Mouse (Mus musculus) retina, adult 2 months (tissue): Measurements from ENCODE around the gene Bcdin3d.
A peak's percentile ranks its signal among the peaks of the same experiment; 100 is the strongest.
"Not testable (repeated sequence)": the region's sequence is repeated elsewhere in the genome, so short reads cannot be mapped to it uniquely, and the experiment has no call there.

ENCODE experiments used
- DNase-seq: peaks from one replicate; pipeline ENCODE4 v3.0.0-alpha.2; 2012; ENCODE audit warnings: low read depth, low spot score

Gene Bcdin3d

GRCm38 (mm10) chr15:99473801-99474575 is 542 bp downstream of the Bcdin3d start:
- no peak for DNase-seq

DNA sequence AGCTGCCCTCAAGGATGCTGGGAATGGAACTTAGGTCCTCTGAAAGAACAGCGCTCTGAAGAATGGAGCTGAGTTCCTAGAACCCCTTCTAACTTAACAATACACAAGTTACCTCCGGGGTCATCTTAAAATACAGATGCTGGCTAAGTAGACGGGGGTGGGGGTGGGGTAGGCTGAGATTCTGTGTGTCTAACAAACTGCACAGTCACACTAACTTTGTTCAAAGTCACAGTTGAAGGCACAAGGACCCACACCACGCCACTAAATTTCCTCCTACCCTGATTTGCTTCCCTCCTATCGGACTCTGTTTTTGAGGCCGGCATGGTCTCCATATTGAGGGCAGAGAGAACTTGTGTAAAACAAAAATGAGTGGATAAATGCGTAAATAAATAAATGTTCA is 1.6 kb downstream of the Bcdin3d start:
- DNase-seq, result no peak

DNA sequence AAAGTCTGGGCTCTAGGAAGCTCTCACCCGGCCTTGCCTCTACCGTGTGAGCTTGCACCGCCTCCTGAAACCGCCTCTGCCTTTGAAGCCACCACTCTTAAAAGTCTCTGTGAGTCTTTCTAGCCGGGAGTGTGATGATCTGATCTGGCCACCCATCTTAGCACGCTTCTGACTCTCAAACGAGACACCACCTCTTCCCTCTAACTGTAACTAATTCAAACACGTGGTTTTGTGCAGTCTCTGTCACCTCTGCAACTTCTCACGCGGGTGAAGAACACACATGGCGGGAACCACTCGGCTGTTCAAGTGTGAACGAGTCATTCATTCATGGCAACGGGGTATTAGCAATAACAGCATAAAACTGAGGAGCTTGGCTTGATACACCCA is 2.9 kb downstream of the Bcdin3d start:
- DNase-seq, result no peak

GRCm38 (mm10) chr15:99470971-99471676 is 3.4 kb downstream of the Bcdin3d start:
- no peak for DNase-seq

DNA sequence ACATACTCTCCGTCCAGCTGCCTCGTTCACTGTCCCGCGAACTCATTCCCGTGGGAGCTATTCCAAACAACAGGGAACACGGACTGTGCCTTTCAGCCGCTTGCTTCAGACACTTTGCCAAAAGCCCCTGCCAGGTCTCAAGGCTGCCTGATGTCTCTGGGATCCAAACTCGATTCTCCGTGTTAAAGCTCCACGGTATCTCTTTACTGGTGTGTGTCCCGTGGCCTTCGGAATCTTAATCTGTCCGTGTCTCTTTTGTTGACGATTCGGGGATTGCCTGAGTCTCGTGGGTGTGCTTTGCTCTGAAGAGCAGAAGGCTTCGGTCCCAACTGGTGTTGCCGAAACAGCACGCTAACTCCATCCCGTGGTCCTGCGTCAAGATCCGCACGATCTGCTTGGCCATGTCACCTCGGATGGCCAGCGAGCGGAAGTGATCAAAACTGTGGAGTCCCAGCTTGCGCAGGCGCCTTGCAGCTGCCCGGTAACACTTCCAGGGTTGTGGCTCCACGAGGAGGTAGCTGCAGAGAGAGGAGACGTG is 4.2 kb downstream of the Bcdin3d start:
- no peak for DNase-seq

DNA sequence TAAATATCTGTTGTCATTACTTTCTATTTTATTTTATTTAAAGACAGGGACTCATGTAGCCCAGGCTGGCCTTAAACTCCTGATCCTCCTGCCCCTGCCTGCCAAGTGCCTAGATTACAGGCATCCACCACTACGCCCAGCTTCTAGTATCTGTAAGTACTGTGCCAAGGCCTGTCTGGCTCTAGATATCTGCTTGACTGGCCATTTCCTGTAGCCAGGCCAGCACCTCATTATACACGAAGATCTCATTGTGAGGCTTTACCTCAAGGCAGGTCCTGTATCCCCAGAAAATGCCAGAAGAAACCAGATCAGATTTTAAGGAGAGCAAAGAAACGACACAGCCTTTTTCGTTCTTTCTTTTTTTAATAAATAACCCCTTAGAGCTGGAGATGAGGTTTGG is 4.8 kb downstream of the Bcdin3d start:
- no peak for DNase-seq

DNA sequence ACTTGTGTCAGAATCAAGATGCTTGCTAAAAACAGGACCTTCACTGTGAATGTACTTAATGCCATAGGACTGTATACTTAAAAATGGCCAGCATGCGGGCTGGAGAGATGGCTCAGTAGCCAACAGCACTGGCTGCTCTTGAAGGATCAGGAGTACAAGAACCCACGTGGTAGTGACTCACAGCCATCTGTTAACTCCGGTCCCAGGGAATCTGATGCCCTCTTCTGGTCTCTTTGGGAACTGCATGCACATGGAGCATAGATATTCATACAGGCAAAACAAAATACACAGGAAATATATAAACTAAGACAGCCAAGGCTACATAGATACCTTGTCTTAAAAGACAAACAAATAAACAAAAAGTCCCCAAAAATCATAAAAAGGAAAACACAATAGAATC is 5.5 kb downstream of the Bcdin3d start:
- peak; percentile 59 for DNase-seq

DNA sequence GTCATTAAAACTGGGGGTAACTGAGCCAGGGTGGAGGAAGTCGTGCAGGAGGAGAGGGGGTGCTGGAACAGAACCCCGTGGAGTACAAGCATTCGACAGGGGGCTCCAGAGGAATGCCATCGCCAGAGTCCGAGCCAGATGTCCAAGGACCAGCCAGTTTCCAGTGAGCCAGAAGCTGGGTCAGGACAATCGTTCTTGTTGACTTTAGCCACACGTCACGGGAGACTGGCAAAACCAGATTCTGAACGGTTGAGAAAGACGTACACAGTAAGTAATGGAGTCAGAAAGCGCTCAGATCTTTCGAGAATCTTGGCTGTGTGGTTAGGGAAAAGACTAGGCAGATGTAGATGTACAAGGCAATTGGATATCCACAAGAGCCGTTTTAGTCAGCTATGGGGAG is 11.3 kb downstream of the Bcdin3d start:
- DNase-seq, result no peak

DNA sequence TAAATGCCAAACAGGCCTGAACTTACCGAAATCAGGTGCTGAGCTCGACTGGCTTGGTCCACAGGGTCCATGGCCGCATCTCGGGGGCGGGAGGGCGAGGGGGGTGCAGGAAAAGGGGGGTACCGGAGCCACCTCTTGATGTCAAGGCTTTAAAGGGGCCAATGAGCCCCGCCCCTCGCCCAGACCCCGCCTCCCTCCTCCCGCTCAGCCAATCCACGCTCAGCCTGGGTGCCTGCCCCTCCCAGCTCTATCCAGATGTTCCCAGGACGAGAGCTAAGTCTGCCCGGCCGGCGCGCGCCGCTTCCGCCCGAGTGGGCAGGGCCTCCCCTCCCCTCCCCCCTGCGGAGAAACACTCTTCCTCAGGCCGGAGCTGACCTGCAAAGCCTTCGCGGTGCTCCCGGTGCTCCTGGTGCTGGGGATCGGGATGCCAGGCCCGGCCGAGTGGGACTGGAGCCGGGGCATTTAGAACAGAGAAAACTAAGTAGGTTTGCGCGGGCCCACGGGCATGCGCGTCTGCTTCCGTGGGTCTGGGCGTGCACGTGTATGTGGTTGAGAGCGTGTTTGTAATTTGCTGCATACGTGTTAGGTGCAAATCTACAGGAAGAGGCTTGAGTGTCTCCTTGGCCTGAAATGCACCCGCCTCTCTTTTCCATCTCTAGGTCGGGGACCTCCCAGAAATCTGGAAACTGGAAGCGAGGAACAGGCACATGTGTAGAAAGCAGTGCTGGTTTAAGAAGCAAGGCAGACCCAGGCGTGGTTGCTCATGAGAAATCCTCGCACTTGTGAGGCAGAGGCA is 16.7 kb downstream of the Bcdin3d start, which contains the start of gene Nckap5l:
Gene Nckap5l, minus strand, starts transcription at position 143 of the 796 bp plus-strand sequence.
- DNase-seq, result peak; percentile 73

DNA sequence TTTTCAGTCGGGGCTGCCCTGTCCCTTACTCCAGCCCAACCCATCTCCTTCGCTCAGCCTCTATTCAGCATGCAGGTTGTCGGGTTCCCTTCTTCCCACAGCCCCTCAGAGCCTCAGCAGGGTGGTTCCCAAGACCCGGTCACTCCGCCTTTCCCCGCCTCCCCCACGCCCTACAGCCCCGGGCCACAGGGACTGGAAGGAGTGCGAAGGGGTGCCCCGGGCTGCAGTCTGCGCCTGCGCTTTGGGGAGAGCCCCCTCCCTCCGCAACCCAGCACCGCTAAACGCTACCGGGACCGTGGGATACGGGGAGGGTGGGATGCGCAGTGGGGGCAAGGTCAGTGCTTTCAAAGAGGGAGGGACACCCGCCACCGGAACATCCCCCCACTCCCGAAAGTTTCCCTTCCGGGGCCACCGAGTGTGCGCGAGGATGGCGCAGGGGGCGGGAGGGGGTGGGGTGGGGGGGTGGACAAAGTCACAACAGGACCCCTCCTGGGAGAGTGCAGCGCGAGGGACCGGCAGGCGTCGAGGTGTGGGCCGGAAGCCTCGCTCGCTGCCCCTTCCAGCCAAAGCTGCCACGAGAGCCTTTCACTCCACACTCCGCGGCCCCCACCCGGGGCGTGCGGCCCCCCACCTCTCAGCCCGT is 17.4 kb downstream of the Bcdin3d start:
- no peak for DNase-seq

GRCm38 (mm10) chr15:99456338-99456962 is 18.1 kb downstream of the Bcdin3d start:
- no peak for DNase-seq

DNA sequence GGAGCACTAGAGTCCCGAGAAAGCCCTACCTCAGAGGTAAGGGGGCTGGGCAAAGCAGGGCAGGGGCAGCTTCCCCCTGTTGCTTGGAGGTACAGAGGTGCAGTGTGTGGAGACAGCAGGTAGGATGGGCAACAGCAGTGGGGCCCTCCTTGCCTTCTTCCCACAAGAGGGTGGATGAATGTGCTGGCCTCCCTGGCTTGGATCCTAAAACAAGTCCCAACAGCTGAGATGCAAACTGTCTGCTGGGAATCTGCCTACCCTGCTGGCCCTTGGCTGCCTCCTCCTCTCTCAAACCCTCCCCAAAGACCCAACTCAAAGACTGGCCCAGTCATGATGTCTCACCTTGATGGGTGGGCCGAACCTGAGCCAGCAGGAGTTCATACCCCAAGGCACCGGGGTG is 19.1 kb downstream of the Bcdin3d start:
- DNase-seq, result no peak

GRCm38 (mm10) chr15:99454585-99455279 is 19.8 kb downstream of the Bcdin3d start:
- DNase-seq, result no peak

- no peak for DNase-seq
Observed at GRCm38 (mm10) chr15:99453153-99453900, 21.2 kb downstream of the Bcdin3d start.

DNA sequence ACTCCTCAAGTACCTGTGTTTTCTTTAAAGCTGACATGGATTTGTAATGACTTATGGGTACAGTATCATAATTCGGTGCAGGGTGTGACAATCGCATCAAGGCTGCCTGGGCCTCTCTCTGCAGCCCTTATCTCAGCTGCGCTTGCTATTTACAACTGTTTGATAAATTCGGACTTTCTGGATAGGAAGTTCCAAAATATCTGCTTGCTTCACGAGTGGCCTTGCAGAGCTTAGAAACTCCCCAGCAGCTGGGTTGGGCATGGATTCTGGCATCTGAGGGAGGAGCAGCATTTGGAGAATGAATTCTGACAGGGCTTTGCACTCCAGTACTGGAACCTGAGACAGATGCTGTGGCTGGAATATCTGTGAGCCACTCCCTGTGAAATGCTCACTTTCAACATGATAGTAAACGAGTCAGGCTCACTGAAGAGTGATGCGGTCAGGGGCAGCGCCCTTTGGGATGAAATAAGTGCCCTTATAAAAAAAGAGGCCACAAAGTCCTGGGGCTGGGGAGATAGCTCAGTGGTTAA is 24.7 kb downstream of the Bcdin3d start:
- no peak for DNase-seq

DNA sequence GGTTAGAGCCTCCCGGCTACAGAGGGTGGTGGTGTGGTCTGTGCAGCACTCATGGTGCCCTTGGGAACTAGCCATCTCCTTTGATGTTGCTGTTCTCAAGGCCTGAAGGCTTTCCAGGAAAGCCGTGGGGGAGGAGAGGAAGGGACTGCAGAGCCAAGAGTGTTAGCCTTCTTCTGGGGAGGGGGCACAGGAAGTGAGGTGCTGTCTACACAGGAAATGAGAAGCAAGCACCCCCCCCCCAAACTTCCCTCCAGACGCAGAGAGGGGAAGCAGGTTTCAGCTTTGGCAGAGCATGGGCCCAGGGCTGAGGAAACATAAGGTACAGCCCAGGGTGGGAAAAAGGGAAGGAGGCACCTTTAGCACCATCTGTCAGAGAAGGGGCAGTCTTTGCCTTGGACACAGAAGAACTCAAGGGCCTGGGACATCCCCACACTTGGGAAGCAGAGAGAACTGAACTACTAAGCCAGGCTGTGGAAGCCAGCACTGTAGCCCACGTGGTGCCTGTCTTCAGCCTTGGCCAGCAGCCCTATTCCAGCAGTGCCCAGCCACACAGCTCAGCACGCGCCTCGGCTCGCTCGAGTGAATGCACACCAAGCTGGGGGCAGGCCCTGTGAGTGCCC is 25.3 kb downstream of the Bcdin3d start:
- DNase-seq, result no peak

- DNase-seq, result not testable (repeated sequence)
Observed at GRCm38 (mm10) chr15:99446136-99446535, 28.4 kb downstream of the Bcdin3d start.

GRCm38 (mm10) chr15:99445567-99445966 is 29.0 kb downstream of the Bcdin3d start:
- no peak for DNase-seq

GRCm38 (mm10) chr15:99442358-99442757 is 32.2 kb downstream of the Bcdin3d start:
- DNase-seq, result no peak
